Mouse (Mus musculus) intestine, postnatal 0 days (tissue): ENCODE measurements around the gene Rspo1. TPM values are rescaled to one million over a fixed set of nuclear protein-coding genes. Genes with fewer than 3 reads are reported as not detected.

ENCODE experiments used
- ATAC-seq: fragments of 200-750 bp; cut with Nextera tagmentation; 2 replicates; pipeline ENCODE4 v1.8.0; 2017; ENCODE audit warnings: mild to moderate bottlenecking, moderate TSS enrichment, moderate library complexity
- H3K27ac ChIP-seq: fragments of 300-500 bp; sonication (generic); 2 replicates; pipeline ENCODE4 v1.5.1; 2014; ENCODE audit warnings: mild to moderate bottlenecking, low read depth, low read length, moderate library complexity
- H3K27me3 ChIP-seq: fragments of 300-500 bp; sonication (generic); replicated peaks from 2 replicates; pipeline ENCODE4 v1.6.1; 2014; ENCODE audit warnings: low read length, mixed read lengths; ENCODE audit not compliant: control insufficient read depth, insufficient read depth
- H3K36me3 ChIP-seq: fragments of 300-500 bp; sonication (generic); 2 replicates; pipeline ENCODE4 v1.6.1; 2014; ENCODE audit warnings: mild to moderate bottlenecking, moderate library complexity; ENCODE audit not compliant: control insufficient read depth, insufficient read depth
- H3K4me1 ChIP-seq: fragments of 300-500 bp; sonication (generic); replicated peaks from 2 replicates; pipeline ENCODE4 v1.6.1; 2014; ENCODE audit warnings: antibody characterized with exemption, low read length, mixed read lengths; ENCODE audit not compliant: control insufficient read depth, insufficient read depth
- H3K4me2 ChIP-seq: fragments of 300-500 bp; sonication (generic); replicated peaks from 2 replicates; pipeline ENCODE4 v1.6.1; 2014; ENCODE audit warnings: low read depth, mild to moderate bottlenecking, moderate library complexity
- H3K4me3 ChIP-seq: fragments of 300-500 bp; sonication (generic); 2 replicates; pipeline ENCODE4 v1.5.1; 2014; ENCODE audit warnings: low read depth, low read length
- H3K9ac ChIP-seq: fragments of 300-500 bp; sonication (generic); 2 replicates; pipeline ENCODE4 v1.6.1; 2014; ENCODE audit warnings: mild to moderate bottlenecking, low read depth, low read length
- H3K9me3 ChIP-seq: fragments of 300-500 bp; sonication (generic); 2 replicates; pipeline ENCODE4 v1.6.1; 2016; ENCODE audit warnings: mixed run types; ENCODE audit not compliant: control insufficient read depth
- CTCF ChIP-seq: sonication (generic); IDR thresholded peaks from 2 replicates; pipeline ENCODE4 v1.5.1; 2016; ENCODE audit warnings: low read depth, mild to moderate bottlenecking, control low read depth, antibody characterized with exemption, moderate library complexity
- WGBS: fragments of 180-500 bp; shearing (Covaris S2); extraction: QIAGEN DNeasy Blood & Tissue Kit; methylation state at CpG from one replicate; pipeline ENCODE4 v1.1.7; 2014; 5-methylcytosine and 5-hydroxymethylcytosine counted together
- polyA plus RNA-seq: library from polyadenylated mRNA; unstranded; fragments of >200 nt; fragmentation: Nextera tagmentation; extraction: Ambion mirVana; gene quantifications from 2 replicates; pipeline ENCODE4 v1.2.1, GENCODE M21; 2015

The Rspo1 gene
- polyA plus RNA-seq, 1 experiment from 2014 or later: 5.7 TPM

GRCm38 (mm10) chr4:125044454-125044853 lies 58.2 kb downstream of the Rspo1 start:
- WGBS: 86% methylated on average over 7 of the region's 7 CpGs
- Histone ChIP-seq H3K4me2 (no peak overlapping the region), H3K36me3 (peaks cover 91% of the 10 kb centered on the region), H3K9ac (no peak overlapping the region), H3K4me1 (no peaks in the 10 kb centered on the region), H3K9me3 (no peaks in the 10 kb centered on the region), H3K27ac (no peak overlapping the region), H3K27me3 (no peaks in the 10 kb centered on the region), H3K4me3 (no peak overlapping the region)
- no peak for ATAC-seq
- TF ChIP-seq CTCF: no peak

GRCm38 (mm10) chr4:125055385-125055784 lies 69.2 kb downstream of the Rspo1 start:
- TF ChIP-seq CTCF: no peak
- no peak for ATAC-seq
- Histone ChIP-seq H3K27me3 (no peaks in the 10 kb centered on the region), H3K4me2 (no peak overlapping the region), H3K9ac (no peak overlapping the region), H3K4me1 (no peaks in the 10 kb centered on the region), H3K9me3 (no peaks in the 10 kb centered on the region), H3K36me3 (peaks cover 42% of the 10 kb centered on the region), H3K4me3 (no peak overlapping the region), H3K27ac (no peak overlapping the region)
- WGBS: 89% methylated on average over 9 of the region's 9 CpGs

GRCm38 (mm10) chr4:125056476-125056875 lies 70.2 kb downstream of the Rspo1 start:
- H3K27ac ChIP-seq: no peak overlapping the region
- no peak for TF ChIP-seq CTCF
- H3K4me2 ChIP-seq: no peak overlapping the region
- H3K27me3 ChIP-seq: no peaks in the 10 kb centered on the region
- H3K36me3 ChIP-seq: peaks cover 42% of the 10 kb centered on the region
- no peaks in the 10 kb centered on the region for H3K9me3 ChIP-seq
- no peak for ATAC-seq
- WGBS: 94% methylated on average over 4 of the region's 4 CpGs
- H3K9ac ChIP-seq: no peak overlapping the region
- no peaks in the 10 kb centered on the region for H3K4me1 ChIP-seq
- H3K4me3 ChIP-seq: no peak overlapping the region

GRCm38 (mm10) chr4:125057273-125057672 lies 71.0 kb downstream of the Rspo1 start:
- Histone ChIP-seq H3K4me2 (no peak overlapping the region), H3K9me3 (no peaks in the 10 kb centered on the region), H3K4me1 (no peaks in the 10 kb centered on the region), H3K9ac (no peak overlapping the region), H3K27me3 (no peaks in the 10 kb centered on the region), H3K36me3 (peaks cover 40% of the 10 kb centered on the region), H3K27ac (no peak overlapping the region), H3K4me3 (no peak overlapping the region)
- TF ChIP-seq CTCF: no peak
- 50% methylated on average over 3 of the region's 3 CpGs for WGBS
- no peak for ATAC-seq

- H3K9ac ChIP-seq: no peak overlapping the region
- H3K36me3 ChIP-seq: peaks cover 33% of the 10 kb centered on the region
- no peaks in the 10 kb centered on the region for H3K9me3 ChIP-seq
- H3K4me3 ChIP-seq: no peak overlapping the region
- 44% methylated on average over 5 of the region's 5 CpGs for WGBS
- no peaks in the 10 kb centered on the region for H3K27me3 ChIP-seq
- H3K4me2 ChIP-seq: no peak overlapping the region
- no peak for TF ChIP-seq CTCF
- no peaks in the 10 kb centered on the region for H3K4me1 ChIP-seq
- H3K27ac ChIP-seq: no peak overlapping the region
- ATAC-seq: no peak
Observed at GRCm38 (mm10) chr4:125058033-125058432, 71.8 kb downstream of the Rspo1 start.

Other genes starting within 250 kb of the Rspo1 start
- 22.4 and 23.0 TPM in 2 replicates for gene Inpp5b, start 244.6 kb upstream of the Rspo1 start, polyA plus RNA-seq
- 10.4 and 11.5 TPM in 2 replicates for gene Mtf1, start 184.3 kb upstream of the Rspo1 start, polyA plus RNA-seq
- 19.9 and 22.7 TPM in 2 replicates for gene Yrdc, start 135.8 kb upstream of the Rspo1 start, polyA plus RNA-seq
- gene 1110065P20Rik, start 135.2 kb upstream of the Rspo1 start, polyA plus RNA-seq: 58.8 and 59.4 TPM in 2 replicates
- gene Maneal, start 124.3 kb upstream of the Rspo1 start, polyA plus RNA-seq: 0.17 and 0.24 TPM in 2 replicates
- 0.03 and 0.04 TPM in 2 replicates for gene Epha10, start 105.5 kb upstream of the Rspo1 start, polyA plus RNA-seq
- gene 9930104L06Rik, start 49.4 kb upstream of the Rspo1 start, polyA plus RNA-seq: 4.3 and 4.7 TPM in 2 replicates
- 26.3 and 28.1 TPM in 2 replicates for gene Cdca8, start 47.1 kb upstream of the Rspo1 start, polyA plus RNA-seq
- 28.6 and 30.9 TPM in 2 replicates for gene Gnl2, start 30.2 kb downstream of the Rspo1 start, polyA plus RNA-seq
- not detected in 2 replicates for gene Dnali1, start 79.3 kb downstream of the Rspo1 start, polyA plus RNA-seq
- gene Snip1, start 80.2 kb downstream of the Rspo1 start, polyA plus RNA-seq: 13.6 and 15.5 TPM in 2 replicates
- gene Meaf6, start 98.7 kb downstream of the Rspo1 start, polyA plus RNA-seq: 23.0 and 24.8 TPM in 2 replicates
- gene Zc3h12a, start 141.4 kb downstream of the Rspo1 start, polyA plus RNA-seq: 1.3 and 1.5 TPM in 2 replicates